Mouse (Mus musculus): ENCODE measurements at regions not wholly inside any gene's neighbourhood (a gene's known extent, or its start where the extent isn't known, plus 50 kb on each side); places are given as distances from the start of the nearest gene placed in this dataset.

DNA sequence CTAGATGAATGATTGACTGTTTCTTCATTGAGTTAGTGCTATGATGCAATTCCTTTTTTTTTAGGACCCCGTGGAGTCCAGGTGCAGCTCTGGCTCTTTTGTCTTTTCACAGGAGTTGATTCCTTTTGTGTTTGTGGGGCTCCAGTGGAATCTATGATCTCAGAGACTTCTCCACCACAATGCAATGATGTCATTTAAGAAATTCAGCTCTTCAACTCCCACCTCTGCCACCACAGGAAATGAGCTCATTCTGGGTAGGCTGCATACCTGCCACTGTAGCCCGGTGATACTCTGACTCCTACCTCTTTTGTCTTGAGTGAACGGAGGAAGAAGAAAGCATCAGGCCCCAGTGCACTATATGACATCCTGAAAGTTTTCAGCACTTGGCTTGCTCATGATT, 173.8 kb downstream of the Slc30a10 start:
- TF ChIP-seq POLR2A (IDR thresholded peaks at IDR 0.05; ENCODE audit: insufficient read depth, low read length) (no peak), EP300 (IDR thresholded peaks at IDR 0.05; ENCODE audit: insufficient read depth, low read depth, low read length) (no peak), CTCF (IDR thresholded peaks at IDR 0.05; ENCODE audit: low read depth, low read length) (no peak)
- no peaks in the 10 kb centered on the region for H3K27me3 ChIP-seq (ENCODE audit: control insufficient read depth, insufficient read depth, low read length, poor library complexity, severe bottlenecking)
- no peaks in the 10 kb centered on the region for H3K4me1 ChIP-seq (ENCODE audit: control insufficient read depth, insufficient read depth, low read length)
- no peak overlapping the region for H3K4me3 ChIP-seq (ENCODE audit: low read depth, low read length)
- no peaks in the 10 kb centered on the region for H3K36me3 ChIP-seq (ENCODE audit: control insufficient read depth, insufficient read depth, low read length, poor library complexity, severe bottlenecking)
- no peak overlapping the region for H3K9ac ChIP-seq (ENCODE audit: low read depth, poor library complexity, severe bottlenecking)
- H3K9me3 ChIP-seq (replicated peaks; ENCODE audit: control insufficient read depth, insufficient read depth, low read length, poor library complexity, severe bottlenecking): no peaks in the 10 kb centered on the region
- no peak overlapping the region for H3K27ac ChIP-seq (ENCODE audit: insufficient read depth, low read length)

DNA sequence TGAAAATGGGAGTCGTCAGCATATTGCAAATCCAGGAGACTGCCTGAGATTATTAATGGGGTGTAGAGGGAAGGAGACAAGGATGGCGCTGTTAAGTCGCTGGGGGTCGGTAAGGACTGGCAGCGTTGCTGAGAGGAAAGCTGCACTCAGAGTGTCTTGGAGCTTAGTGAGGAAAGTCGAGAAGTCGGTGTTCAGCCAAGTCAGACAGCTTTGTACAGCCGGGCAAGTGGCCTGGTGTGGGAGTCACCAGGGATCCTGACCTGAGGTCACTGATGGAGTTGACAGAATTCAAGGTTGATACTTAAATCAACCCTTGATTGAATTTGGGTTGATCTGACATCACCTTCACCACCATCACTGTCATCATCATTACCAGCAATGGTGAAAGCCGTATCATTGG, 175.3 kb downstream of the Slc30a10 start:
- H3K4me3 ChIP-seq (ENCODE audit: low read depth, low read length): no peak overlapping the region
- TF ChIP-seq POLR2A (IDR thresholded peaks at IDR 0.05; ENCODE audit: insufficient read depth, low read length): no peak
- TF ChIP-seq EP300 (IDR thresholded peaks at IDR 0.05; ENCODE audit: insufficient read depth, low read depth, low read length): no peak
- TF ChIP-seq CTCF (IDR thresholded peaks at IDR 0.05; ENCODE audit: low read depth, low read length): no peak
- no peaks in the 10 kb centered on the region for H3K9me3 ChIP-seq (replicated peaks; ENCODE audit: control insufficient read depth, insufficient read depth, low read length, poor library complexity, severe bottlenecking)
- no peaks in the 10 kb centered on the region for H3K36me3 ChIP-seq (ENCODE audit: control insufficient read depth, insufficient read depth, low read length, poor library complexity, severe bottlenecking)
- no peak overlapping the region for H3K27ac ChIP-seq (ENCODE audit: insufficient read depth, low read length)
- H3K27me3 ChIP-seq (ENCODE audit: control insufficient read depth, insufficient read depth, low read length, poor library complexity, severe bottlenecking): no peaks in the 10 kb centered on the region
- no peak overlapping the region for H3K9ac ChIP-seq (ENCODE audit: low read depth, poor library complexity, severe bottlenecking)
- H3K4me1 ChIP-seq (ENCODE audit: control insufficient read depth, insufficient read depth, low read length): no peaks in the 10 kb centered on the region

GRCm38 (mm10) chr1:185638631-185639030, 184.0 kb downstream of the Slc30a10 start:
- Histone ChIP-seq H3K27me3 (ENCODE audit: control insufficient read depth, insufficient read depth, low read length, poor library complexity, severe bottlenecking) (no peaks in the 10 kb centered on the region), H3K4me3 (ENCODE audit: low read depth, low read length) (no peak overlapping the region), H3K9me3 (replicated peaks; ENCODE audit: control insufficient read depth, insufficient read depth, low read length, poor library complexity, severe bottlenecking) (no peaks in the 10 kb centered on the region), H3K36me3 (ENCODE audit: control insufficient read depth, insufficient read depth, low read length, poor library complexity, severe bottlenecking) (no peaks in the 10 kb centered on the region), H3K9ac (ENCODE audit: low read depth, poor library complexity, severe bottlenecking) (no peak overlapping the region), H3K27ac (ENCODE audit: insufficient read depth, low read length) (no peak overlapping the region), H3K4me1 (ENCODE audit: control insufficient read depth, insufficient read depth, low read length) (no peaks in the 10 kb centered on the region)
- TF ChIP-seq POLR2A (IDR thresholded peaks at IDR 0.05; ENCODE audit: insufficient read depth, low read length) (no peak), CTCF (IDR thresholded peaks at IDR 0.05; ENCODE audit: low read depth, low read length) (no peak)

DNA sequence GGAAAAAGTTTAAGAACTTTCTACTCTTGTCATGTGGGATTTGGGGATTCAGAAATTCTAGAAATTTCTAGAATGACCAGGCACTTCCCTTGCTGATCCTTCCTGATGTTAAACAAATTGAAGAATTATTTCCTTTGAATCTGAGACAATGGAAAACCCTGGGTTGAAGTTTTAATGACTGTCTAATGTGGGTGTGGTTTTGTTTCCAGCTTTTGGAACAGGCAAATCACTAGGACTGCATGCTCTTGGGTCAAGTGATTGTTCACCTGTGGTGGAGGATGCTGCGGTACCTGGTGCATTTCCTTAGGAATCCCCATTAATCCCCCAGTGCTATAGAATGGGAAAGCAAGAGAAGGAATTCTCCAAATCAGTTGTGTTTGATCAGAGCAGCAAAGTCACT, 184.8 kb downstream of the Slc30a10 start:
- TF ChIP-seq EP300 (IDR thresholded peaks at IDR 0.05; ENCODE audit: insufficient read depth, low read depth, low read length) (no peak), POLR2A (IDR thresholded peaks at IDR 0.05; ENCODE audit: insufficient read depth, low read length) (no peak), CTCF (IDR thresholded peaks at IDR 0.05; ENCODE audit: low read depth, low read length) (no peak)
- no peaks in the 10 kb centered on the region for H3K9me3 ChIP-seq (replicated peaks; ENCODE audit: control insufficient read depth, insufficient read depth, low read length, poor library complexity, severe bottlenecking)
- no peak overlapping the region for H3K9ac ChIP-seq (ENCODE audit: low read depth, poor library complexity, severe bottlenecking)
- no peaks in the 10 kb centered on the region for H3K36me3 ChIP-seq (ENCODE audit: control insufficient read depth, insufficient read depth, low read length, poor library complexity, severe bottlenecking)
- H3K27ac ChIP-seq (ENCODE audit: insufficient read depth, low read length): no peak overlapping the region
- H3K4me3 ChIP-seq (ENCODE audit: low read depth, low read length): no peak overlapping the region
- no peaks in the 10 kb centered on the region for H3K4me1 ChIP-seq (ENCODE audit: control insufficient read depth, insufficient read depth, low read length)
- H3K27me3 ChIP-seq (ENCODE audit: control insufficient read depth, insufficient read depth, low read length, poor library complexity, severe bottlenecking): no peaks in the 10 kb centered on the region

DNA sequence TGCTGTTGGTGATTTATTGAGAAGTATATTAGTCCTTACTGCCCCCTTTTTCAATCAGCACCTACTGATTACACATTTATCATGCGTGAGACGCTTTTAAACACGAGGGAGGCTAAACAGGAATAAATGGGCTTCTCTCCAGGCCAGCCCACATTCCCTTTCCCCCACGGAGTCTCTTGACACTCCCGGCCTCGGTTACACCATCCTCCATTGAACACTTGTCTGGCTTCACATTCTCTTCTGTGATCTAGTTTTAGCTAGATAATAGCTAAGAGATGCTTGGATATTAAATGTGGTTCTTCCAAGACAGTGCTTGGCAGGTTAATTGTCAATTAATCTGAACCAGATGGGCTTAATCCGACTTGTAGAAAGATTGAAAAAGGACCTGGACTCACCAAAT, 189.4 kb downstream of the Slc30a10 start:
- H3K4me3 ChIP-seq (ENCODE audit: low read depth, low read length): no peak overlapping the region
- no peaks in the 10 kb centered on the region for H3K36me3 ChIP-seq (ENCODE audit: control insufficient read depth, insufficient read depth, low read length, poor library complexity, severe bottlenecking)
- H3K27ac ChIP-seq (ENCODE audit: insufficient read depth, low read length): no peak overlapping the region
- no peaks in the 10 kb centered on the region for H3K27me3 ChIP-seq (ENCODE audit: control insufficient read depth, insufficient read depth, low read length, poor library complexity, severe bottlenecking)
- no peaks in the 10 kb centered on the region for H3K9me3 ChIP-seq (replicated peaks; ENCODE audit: control insufficient read depth, insufficient read depth, low read length, poor library complexity, severe bottlenecking)
- no peak overlapping the region for H3K9ac ChIP-seq (ENCODE audit: low read depth, poor library complexity, severe bottlenecking)
- no peaks in the 10 kb centered on the region for H3K4me1 ChIP-seq (ENCODE audit: control insufficient read depth, insufficient read depth, low read length)
- TF ChIP-seq POLR2A (IDR thresholded peaks at IDR 0.05; ENCODE audit: insufficient read depth, low read length): no peak
- no peak for TF ChIP-seq CTCF (IDR thresholded peaks at IDR 0.05; ENCODE audit: low read depth, low read length)
- TF ChIP-seq EP300 (IDR thresholded peaks at IDR 0.05; ENCODE audit: insufficient read depth, low read depth, low read length): no peak

DNA sequence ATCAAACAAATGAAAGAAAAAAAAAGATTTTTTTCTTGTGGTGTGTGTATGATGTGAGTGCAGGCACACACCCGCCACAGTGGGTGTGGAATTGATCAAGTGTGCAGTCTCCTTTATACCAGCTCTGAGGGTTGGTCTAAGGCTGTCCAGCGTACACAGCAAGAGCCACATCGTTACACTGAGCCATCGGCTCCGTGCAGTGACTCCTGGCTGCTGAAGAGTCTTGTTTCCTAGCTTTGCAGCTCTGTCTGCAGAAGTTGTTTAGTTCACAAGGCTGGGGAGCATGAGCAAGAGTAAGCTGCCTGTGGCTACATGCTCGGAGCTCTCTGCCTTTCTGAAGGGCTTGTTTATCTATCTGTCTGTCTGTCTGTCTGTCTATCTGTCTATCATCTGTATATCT, 193.5 kb downstream of the Slc30a10 start:
- TF ChIP-seq POLR2A (IDR thresholded peaks at IDR 0.05; ENCODE audit: insufficient read depth, low read length) (no peak), EP300 (IDR thresholded peaks at IDR 0.05; ENCODE audit: insufficient read depth, low read depth, low read length) (no peak)
- Histone ChIP-seq H3K4me3 (ENCODE audit: low read depth, low read length) (no peak overlapping the region), H3K36me3 (ENCODE audit: control insufficient read depth, insufficient read depth, low read length, poor library complexity, severe bottlenecking) (no peaks in the 10 kb centered on the region), H3K27ac (ENCODE audit: insufficient read depth, low read length) (no peak overlapping the region), H3K9me3 (replicated peaks; ENCODE audit: control insufficient read depth, insufficient read depth, low read length, poor library complexity, severe bottlenecking) (no peaks in the 10 kb centered on the region), H3K27me3 (ENCODE audit: control insufficient read depth, insufficient read depth, low read length, poor library complexity, severe bottlenecking) (no peaks in the 10 kb centered on the region), H3K9ac (ENCODE audit: low read depth, poor library complexity, severe bottlenecking) (no peak overlapping the region), H3K4me1 (ENCODE audit: control insufficient read depth, insufficient read depth, low read length) (no peaks in the 10 kb centered on the region)

All from ES-Bruce4 (cell line).